Mouse (Mus musculus) kidney, embryonic 15.5 days (tissue): ENCODE measurements around the gene Ghrhr. TPM values are rescaled to one million over a fixed set of nuclear protein-coding genes. Genes with fewer than 3 reads are reported as not detected.

Experiments
- ATAC-seq: fragments of 200-750 bp; cut with Nextera tagmentation; replicated peaks from 2 replicates; pipeline ENCODE4 v1.8.0; 2017; ENCODE audit warnings: moderate TSS enrichment; ENCODE audit not compliant: low FRiP score
- H3K27ac ChIP-seq: fragments of 300-500 bp; sonication (generic); 2 replicates; pipeline ENCODE4 v1.5.1; 2015; ENCODE audit warnings: mild to moderate bottlenecking, inconsistent platforms
- H3K27me3 ChIP-seq: fragments of 300-500 bp; sonication (generic); 2 replicates; pipeline ENCODE4 v1.6.1; 2015; ENCODE audit warnings: inconsistent platforms
- H3K36me3 ChIP-seq: fragments of 300-500 bp; sonication (generic); 2 replicates; pipeline ENCODE4 v1.6.1; 2015; ENCODE audit warnings: inconsistent platforms
- H3K4me1 ChIP-seq: fragments of 300-500 bp; sonication (generic); 2 replicates; pipeline ENCODE4 v1.6.1; 2015; ENCODE audit warnings: inconsistent platforms
- H3K4me2 ChIP-seq: fragments of 300-500 bp; sonication (generic); 2 replicates; pipeline ENCODE4 v1.6.1; 2015; ENCODE audit warnings: moderate library complexity, mild to moderate bottlenecking, inconsistent platforms
- H3K4me3 ChIP-seq: fragments of 300-500 bp; sonication (generic); replicated peaks from 2 replicates; pipeline ENCODE4 v1.5.1; 2015; ENCODE audit warnings: mild to moderate bottlenecking, inconsistent platforms
- H3K9ac ChIP-seq: fragments of 300-500 bp; sonication (generic); 2 replicates; pipeline ENCODE4 v1.6.1; 2015; ENCODE audit warnings: mild to moderate bottlenecking, inconsistent platforms
- H3K9me3 ChIP-seq: fragments of 300-500 bp; sonication (generic); replicated peaks from 2 replicates; pipeline ENCODE4 v1.6.1; 2016; ENCODE audit warnings: inconsistent platforms
- WGBS: fragments of 180-500 bp; shearing (Covaris S2); methylation state at CpG from one replicate; pipeline ENCODE4 v1.1.7; 2015; ENCODE audit warnings: mixed read lengths; 5-methylcytosine and 5-hydroxymethylcytosine counted together
- polyA plus RNA-seq: library from polyadenylated mRNA; unstranded; fragments of >200 nt; fragmentation: Nextera tagmentation; extraction: Ambion mirVana; gene quantifications from 2 replicates; pipeline ENCODE4 v1.2.1, GENCODE M21; 2015

Gene Ghrhr
- polyA plus RNA-seq, 1 experiment from 2014 or later = 0.05 TPM

- no peak overlapping the region for H3K9ac ChIP-seq
- no peak overlapping the region for H3K27ac ChIP-seq
- peaks cover 12% of the 10 kb centered on the region; the same call in 1 of the 2 replicates for H3K4me1 ChIP-seq
- no peaks in the 10 kb centered on the region for H3K36me3 ChIP-seq
- no peaks in the 10 kb centered on the region for H3K27me3 ChIP-seq
- H3K4me3 ChIP-seq = no peak overlapping the region
- H3K4me2 ChIP-seq = no peak overlapping the region
- WGBS = 75% methylated on average over 7 of the region's 7 CpGs
- no peaks in the 10 kb centered on the region for H3K9me3 ChIP-seq
- no peak for ATAC-seq
These were observed 20.5 kb upstream of the Ghrhr start for GRCm38 (mm10) chr6:55355575-55355974.

GRCm38 (mm10) chr6:55356017-55356703 is 19.9 kb upstream of the Ghrhr start:
- WGBS = 54% methylated on average over 5 of the region's 5 CpGs
- ATAC-seq = no peak
- H3K9ac ChIP-seq = no peak overlapping the region

GRCm38 (mm10) chr6:55356976-55357635 is 19.0 kb upstream of the Ghrhr start:
- Histone ChIP-seq H3K27me3 (no peaks in the 10 kb centered on the region), H3K4me2 (no peak overlapping the region), H3K9ac (no peak overlapping the region), H3K9me3 (no peaks in the 10 kb centered on the region), H3K36me3 (no peaks in the 10 kb centered on the region), H3K4me1 (peaks cover 12% of the 10 kb centered on the region; the same call in 1 of the 2 replicates), H3K4me3 (no peak overlapping the region), H3K27ac (peak overlapping the region; percentile 60)
- no peak for ATAC-seq
- 74% methylated on average over 5 of the region's 5 CpGs for WGBS

More at GRCm38 (mm10) chr6:55356017-55356703, 19.9 kb upstream of the Ghrhr start:
- Histone ChIP-seq H3K4me1 (peaks cover 12% of the 10 kb centered on the region; the same call in 1 of the 2 replicates), H3K27ac (no peak overlapping the region), H3K9me3 (no peaks in the 10 kb centered on the region), H3K36me3 (no peaks in the 10 kb centered on the region), H3K27me3 (no peaks in the 10 kb centered on the region), H3K4me3 (no peak overlapping the region), H3K4me2 (no peak overlapping the region)

- no peaks in the 10 kb centered on the region for H3K27me3 ChIP-seq
- 54% methylated on average over 6 of the region's 6 CpGs for WGBS
- H3K27ac ChIP-seq = peak overlapping the region; percentile 60
- H3K36me3 ChIP-seq = no peaks in the 10 kb centered on the region
- H3K4me2 ChIP-seq = no peak overlapping the region
- peaks cover 12% of the 10 kb centered on the region; the same call in 1 of the 2 replicates for H3K4me1 ChIP-seq
- peak; percentile 70 for ATAC-seq
- no peaks in the 10 kb centered on the region for H3K9me3 ChIP-seq
- H3K9ac ChIP-seq = no peak overlapping the region
- H3K4me3 ChIP-seq = no peak overlapping the region
These were observed 18.5 kb upstream of the Ghrhr start for GRCm38 (mm10) chr6:55357636-55358031.

GRCm38 (mm10) chr6:55358731-55359143 is 17.4 kb upstream of the Ghrhr start:
- no peak for ATAC-seq
- Histone ChIP-seq H3K27ac (no peak overlapping the region), H3K4me1 (peaks cover 12% of the 10 kb centered on the region; the same call in 1 of the 2 replicates), H3K4me2 (no peak overlapping the region), H3K4me3 (no peak overlapping the region), H3K36me3 (no peaks in the 10 kb centered on the region), H3K9me3 (no peaks in the 10 kb centered on the region), H3K9ac (no peak overlapping the region), H3K27me3 (no peaks in the 10 kb centered on the region)
- WGBS = 26% methylated on average over 2 of the region's 2 CpGs

GRCm38 (mm10) chr6:55362663-55363062 is 13.4 kb upstream of the Ghrhr start:
- Histone ChIP-seq H3K9ac (no peak overlapping the region), H3K9me3 (no peaks in the 10 kb centered on the region), H3K27ac (no peak overlapping the region), H3K4me3 (no peak overlapping the region), H3K4me2 (no peak overlapping the region), H3K4me1 (peaks cover 5% of the 10 kb centered on the region; the same call in 1 of the 2 replicates), H3K27me3 (no peaks in the 10 kb centered on the region), H3K36me3 (no peaks in the 10 kb centered on the region)
- no peak for ATAC-seq
- 81% methylated on average over 1 of the region's 1 CpGs for WGBS

GRCm38 (mm10) chr6:55367126-55367525 is 9.0 kb upstream of the Ghrhr start:
- Histone ChIP-seq H3K27ac (no peak overlapping the region), H3K9ac (no peak overlapping the region), H3K4me2 (no peak overlapping the region), H3K36me3 (no peaks in the 10 kb centered on the region), H3K4me1 (no peaks in the 10 kb centered on the region), H3K9me3 (no peaks in the 10 kb centered on the region), H3K4me3 (no peak overlapping the region), H3K27me3 (no peaks in the 10 kb centered on the region)
- ATAC-seq = no peak

- Histone ChIP-seq H3K4me1 (no peaks in the 10 kb centered on the region), H3K27me3 (no peaks in the 10 kb centered on the region), H3K4me3 (no peak overlapping the region), H3K9ac (no peak overlapping the region), H3K27ac (no peak overlapping the region), H3K4me2 (no peak overlapping the region), H3K9me3 (no peaks in the 10 kb centered on the region), H3K36me3 (no peaks in the 10 kb centered on the region)
- 83% methylated on average over 6 of the region's 6 CpGs for WGBS
- no peak for ATAC-seq
These were observed 5.3 kb upstream of the Ghrhr start for GRCm38 (mm10) chr6:55370831-55371230.

GRCm38 (mm10) chr6:55376511-55376910 is 416 bp downstream of the Ghrhr start:
- ATAC-seq = no peak

GRCm38 (mm10) chr6:55377461-55377860 is 1.4 kb downstream of the Ghrhr start:
- no peak overlapping the region for H3K4me2 ChIP-seq
- H3K4me1 ChIP-seq = no peaks in the 10 kb centered on the region
- no peaks in the 10 kb centered on the region for H3K27me3 ChIP-seq
- H3K4me3 ChIP-seq = no peak overlapping the region
- WGBS = 78% methylated on average over 4 of the region's 4 CpGs
- H3K9ac ChIP-seq = no peak overlapping the region
- no peak for ATAC-seq
- no peak overlapping the region for H3K27ac ChIP-seq
- no peaks in the 10 kb centered on the region for H3K36me3 ChIP-seq
- H3K9me3 ChIP-seq = no peaks in the 10 kb centered on the region

More at GRCm38 (mm10) chr6:55376511-55376910, 416 bp downstream of the Ghrhr start:
- H3K27me3 ChIP-seq = no peaks in the 10 kb centered on the region
- H3K4me3 ChIP-seq = no peak overlapping the region
- H3K9me3 ChIP-seq = no peaks in the 10 kb centered on the region
- 63% methylated on average over 5 of the region's 5 CpGs for WGBS
- no peaks in the 10 kb centered on the region for H3K36me3 ChIP-seq
- H3K27ac ChIP-seq = no peak overlapping the region
- H3K4me1 ChIP-seq = no peaks in the 10 kb centered on the region
- no peak overlapping the region for H3K4me2 ChIP-seq
- no peak overlapping the region for H3K9ac ChIP-seq

- peak; percentile 47; the same call in 1 of the 2 replicates for ATAC-seq
- H3K36me3 ChIP-seq = no peaks in the 10 kb centered on the region
- H3K4me3 ChIP-seq = no peak overlapping the region
- no peaks in the 10 kb centered on the region for H3K4me1 ChIP-seq
- WGBS = 48% methylated on average over 3 of the region's 3 CpGs
- no peaks in the 10 kb centered on the region for H3K9me3 ChIP-seq
- H3K4me2 ChIP-seq = no peak overlapping the region
- no peak overlapping the region for H3K9ac ChIP-seq
- no peak overlapping the region for H3K27ac ChIP-seq
- H3K27me3 ChIP-seq = no peaks in the 10 kb centered on the region
These were observed 3.7 kb downstream of the Ghrhr start for GRCm38 (mm10) chr6:55379641-55380335.

GRCm38 (mm10) chr6:55381966-55382365 is 5.9 kb downstream of the Ghrhr start:
- Histone ChIP-seq H3K4me1 (no peaks in the 10 kb centered on the region), H3K4me2 (no peak overlapping the region), H3K27me3 (no peaks in the 10 kb centered on the region), H3K9me3 (no peaks in the 10 kb centered on the region), H3K36me3 (no peaks in the 10 kb centered on the region), H3K27ac (no peak overlapping the region), H3K4me3 (no peak overlapping the region), H3K9ac (no peak overlapping the region)
- 83% methylated on average over 4 of the region's 4 CpGs for WGBS
- ATAC-seq = no peak
